Mouse (Mus musculus) liver, adult (tissue): ENCODE measurements around the gene Pip4p1.
A peak's percentile ranks its signal among the peaks of the same experiment; 100 is the strongest.

Source experiments
- GATA4 ChIP-seq: IDR thresholded peaks from 2 replicates; pipeline ENCODE4 v1.6.1; 2014; ENCODE audit warnings: mild to moderate bottlenecking, low read length; ENCODE audit not compliant: insufficient replicate concordance

Pip4p1 gene

DNA sequence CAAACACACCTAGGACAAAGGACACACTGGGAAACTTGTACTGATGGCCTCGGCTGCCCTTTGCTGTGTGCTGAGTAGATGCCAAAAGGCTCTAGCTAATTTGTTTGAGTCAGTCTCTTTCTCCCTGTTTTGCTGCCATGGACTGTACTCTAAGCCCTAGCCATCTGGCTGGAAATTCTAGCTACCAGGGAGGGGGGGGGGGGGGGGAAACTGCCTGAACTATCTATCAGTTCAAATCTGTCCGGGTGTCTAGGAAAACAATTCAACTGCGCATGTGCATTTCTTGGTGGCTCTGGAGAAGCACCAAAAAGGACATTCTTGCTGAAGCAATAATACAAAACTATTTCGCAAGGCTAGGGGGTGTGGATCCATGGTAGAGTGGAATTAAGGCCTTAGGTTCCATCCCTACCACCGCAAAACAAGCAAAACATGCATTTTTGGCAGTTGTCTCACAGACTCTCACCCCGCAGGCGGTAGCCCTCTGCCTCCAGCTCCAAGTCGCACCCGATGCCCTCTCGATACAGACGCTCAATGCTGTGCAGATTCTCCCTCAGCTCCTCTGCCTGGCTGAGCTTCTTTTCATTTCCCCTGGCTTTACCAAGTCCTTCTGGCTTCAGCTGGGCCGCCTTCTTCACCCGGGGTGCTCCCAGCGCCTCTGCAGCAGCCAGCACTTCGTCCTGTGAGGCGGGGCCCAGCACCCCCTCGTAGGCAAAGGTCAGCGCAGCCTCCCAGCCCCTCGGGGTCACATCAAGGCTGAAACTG lies 34.5 kb downstream of the Pip4p1 start:
- TF ChIP-seq GATA4 = peak; percentile 54; the same call in 1 of the 2 replicates

DNA sequence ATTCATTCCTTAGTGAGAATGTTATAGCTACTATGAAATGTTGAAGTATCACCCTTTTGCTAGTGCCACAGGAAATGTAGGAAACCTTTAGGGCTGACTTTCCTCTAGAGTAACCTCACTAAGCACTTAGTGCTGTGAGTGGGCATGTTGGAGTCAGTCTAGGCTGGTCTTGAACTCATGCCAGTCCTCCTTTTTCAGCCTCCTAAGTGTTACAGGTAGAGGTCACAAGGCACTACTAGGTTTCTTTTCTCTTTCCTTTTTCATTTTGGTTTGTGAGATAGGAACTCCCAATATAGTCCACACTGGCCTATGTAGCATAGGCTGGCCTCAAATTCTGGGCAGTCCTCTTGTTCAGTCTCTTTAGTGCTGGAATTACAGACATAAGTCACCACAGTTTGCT lies 35.2 kb downstream of the Pip4p1 start:
- no peak for TF ChIP-seq GATA4

DNA sequence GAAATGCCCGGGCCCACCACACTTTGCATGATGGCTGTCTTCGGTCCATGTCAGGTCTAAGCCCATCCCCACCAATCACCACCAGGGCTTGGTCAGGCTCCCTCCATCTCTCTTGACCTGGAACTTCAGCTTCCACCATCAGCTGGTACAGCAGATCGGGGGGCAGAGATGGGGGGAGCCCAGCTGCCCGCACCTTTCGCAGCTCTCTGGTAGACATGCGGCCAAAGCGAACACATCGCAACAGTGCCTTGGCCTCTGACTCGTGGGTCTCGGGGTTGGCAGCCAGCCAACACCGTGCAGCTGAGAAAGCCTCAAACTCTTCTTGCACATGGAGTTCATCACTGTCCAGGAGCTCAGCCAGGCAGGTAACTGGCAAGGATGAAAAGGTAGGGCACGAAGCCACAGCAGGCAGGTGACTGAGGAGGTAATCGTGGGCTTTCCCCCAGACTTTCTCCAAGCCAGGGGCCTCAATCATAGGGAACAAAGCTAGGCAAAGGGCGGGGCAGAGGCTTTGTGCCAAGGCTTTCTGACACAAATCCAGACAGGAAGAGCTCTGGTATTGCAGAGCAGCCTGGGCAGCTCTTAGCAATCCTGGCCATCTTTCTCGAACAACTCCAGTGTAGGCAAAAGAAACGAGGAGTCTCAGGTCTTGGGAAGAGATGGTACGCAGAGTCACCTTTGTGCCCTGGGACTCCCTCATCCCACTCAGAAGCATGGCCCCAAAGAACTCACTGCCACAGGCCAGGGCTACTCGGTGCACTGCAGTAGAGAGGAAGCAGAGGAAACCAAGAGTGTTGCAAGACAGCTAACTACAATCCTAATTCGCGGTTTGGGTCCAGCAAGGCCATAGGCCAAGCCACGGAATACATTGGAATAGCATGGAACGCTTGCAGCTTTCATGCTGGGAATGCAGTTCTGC lies 37.9 kb downstream of the Pip4p1 start:
- TF ChIP-seq GATA4 = no peak

DNA sequence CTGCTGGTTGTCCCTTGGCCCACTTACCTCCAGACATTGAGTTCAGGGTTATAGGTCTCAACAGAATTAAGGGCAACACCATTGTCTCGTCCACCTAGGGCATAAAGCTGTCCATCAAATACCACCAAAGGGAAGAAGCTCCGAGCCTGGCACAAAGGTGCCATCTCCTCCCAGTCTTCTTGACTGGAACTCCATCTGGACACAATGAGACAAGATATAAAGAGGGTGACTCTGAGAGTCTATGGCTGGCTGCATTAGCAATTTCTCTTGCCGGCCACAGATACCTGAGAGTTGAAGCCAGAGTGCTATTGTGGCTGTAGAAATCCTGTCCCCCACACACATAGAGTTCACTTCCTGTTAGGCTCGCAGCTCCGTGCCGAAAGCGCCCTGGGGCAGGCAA lies 38.6 kb downstream of the Pip4p1 start:
- no peak for TF ChIP-seq GATA4

DNA sequence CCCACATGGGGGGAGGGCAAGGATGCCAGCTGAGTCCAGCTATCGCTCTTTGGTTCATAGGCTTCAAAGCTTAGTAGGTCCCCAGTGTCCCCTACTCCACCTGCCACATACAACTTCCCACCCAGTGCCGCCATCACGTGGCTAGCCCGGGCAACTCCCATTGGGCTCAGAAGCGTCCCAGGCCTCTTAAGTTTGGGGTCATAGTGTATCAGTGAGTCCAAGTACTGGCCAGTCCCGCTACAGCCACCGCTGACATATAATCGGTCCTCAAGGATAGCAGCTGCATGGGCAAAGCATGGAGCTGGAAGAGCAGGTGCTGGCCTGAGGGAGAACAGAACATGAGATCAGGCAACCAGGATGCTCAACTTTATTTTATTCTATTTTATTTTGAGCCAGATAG lies 39.0 kb downstream of the Pip4p1 start:
- TF ChIP-seq GATA4 = no peak

GRCm38 (mm10) chr14:50876236-50876950 lies 54.3 kb downstream of the Pip4p1 start:
- TF ChIP-seq GATA4 = no peak
